Mouse (Mus musculus) hindbrain, embryonic 16.5 days (tissue): ENCODE data around the gene Scml4. TPM values are rescaled to one million over a fixed set of nuclear protein-coding genes. Genes with fewer than 3 reads are reported as not detected.

Experiments used
- ATAC-seq: fragments of 200-750 bp; cut with Nextera tagmentation; 2 replicates; pipeline ENCODE4 v1.8.0; 2017; ENCODE audit warnings: moderate TSS enrichment, moderate library complexity
- H3K27ac ChIP-seq: fragments of 300-500 bp; sonication (generic); 2 replicates; pipeline ENCODE4 v1.5.1; 2014; ENCODE audit warnings: low read depth, mild to moderate bottlenecking, control low read depth, low read length, moderate library complexity
- H3K27me3 ChIP-seq: fragments of 300-500 bp; sonication (generic); replicated peaks from 2 replicates; pipeline ENCODE4 v1.6.1; 2014; ENCODE audit warnings: low read length; ENCODE audit not compliant: control insufficient read depth, insufficient read depth
- H3K36me3 ChIP-seq: fragments of 300-500 bp; sonication (generic); 2 replicates; pipeline ENCODE4 v1.6.1; 2014; ENCODE audit warnings: mild to moderate bottlenecking, low read length, moderate library complexity, mixed read lengths; ENCODE audit not compliant: control insufficient read depth, insufficient read depth
- H3K4me1 ChIP-seq: fragments of 300-500 bp; sonication (generic); 2 replicates; pipeline ENCODE4 v1.6.1; 2014; ENCODE audit warnings: low read depth, low read length; ENCODE audit not compliant: control insufficient read depth, insufficient read depth
- H3K4me2 ChIP-seq: fragments of 300-500 bp; sonication (generic); 2 replicates; pipeline ENCODE4 v1.6.1; 2014; ENCODE audit warnings: mild to moderate bottlenecking, low read length, control low read depth, moderate library complexity
- H3K4me3 ChIP-seq: fragments of 300-500 bp; sonication (generic); 2 replicates; pipeline ENCODE4 v1.5.1; 2014; ENCODE audit warnings: mild to moderate bottlenecking, low read length, control low read depth, moderate library complexity
- H3K9ac ChIP-seq: fragments of 300-500 bp; sonication (generic); 2 replicates; pipeline ENCODE4 v1.6.1; 2014; ENCODE audit warnings: low read depth, mild to moderate bottlenecking, control low read depth, low read length, moderate library complexity
- H3K9me3 ChIP-seq: fragments of 300-500 bp; sonication (generic); 2 replicates; pipeline ENCODE4 v1.6.1; 2014; ENCODE audit warnings: mild to moderate bottlenecking, low read length, moderate library complexity; ENCODE audit not compliant: control insufficient read depth
- WGBS: fragments of 180-500 bp; shearing (Covaris S2); extraction: QIAGEN DNeasy Blood & Tissue Kit; methylation state at CpG from one replicate; pipeline ENCODE4 v1.1.7; 2014; 5-methylcytosine and 5-hydroxymethylcytosine counted together
- polyA plus RNA-seq: library from polyadenylated mRNA; unstranded; fragments of >200 nt; fragmentation: Nextera tagmentation; extraction: Ambion mirVana; gene quantifications from 2 replicates; pipeline ENCODE4 v1.2.1, GENCODE M21; 2015

Gene Scml4
- polyA plus RNA-seq, 1 experiment from 2014 or later: 9.1 TPM

- ATAC-seq: no peak
- H3K9ac ChIP-seq: no peak overlapping the region
- no peak overlapping the region for H3K4me3 ChIP-seq
- no peak overlapping the region for H3K4me2 ChIP-seq
- no peaks in the 10 kb centered on the region for H3K27me3 ChIP-seq
- peaks cover 5% of the 10 kb centered on the region; the same call in 1 of the 2 replicates for H3K4me1 ChIP-seq
- H3K36me3 ChIP-seq: no peaks in the 10 kb centered on the region
- no peak overlapping the region for H3K27ac ChIP-seq
- no peaks in the 10 kb centered on the region for H3K9me3 ChIP-seq
- 84% methylated on average over 6 of the region's 6 CpGs for WGBS
These were observed 9.3 kb downstream of the Scml4 start for GRCm38 (mm10) chr10:42869467-42869866.

DNA sequence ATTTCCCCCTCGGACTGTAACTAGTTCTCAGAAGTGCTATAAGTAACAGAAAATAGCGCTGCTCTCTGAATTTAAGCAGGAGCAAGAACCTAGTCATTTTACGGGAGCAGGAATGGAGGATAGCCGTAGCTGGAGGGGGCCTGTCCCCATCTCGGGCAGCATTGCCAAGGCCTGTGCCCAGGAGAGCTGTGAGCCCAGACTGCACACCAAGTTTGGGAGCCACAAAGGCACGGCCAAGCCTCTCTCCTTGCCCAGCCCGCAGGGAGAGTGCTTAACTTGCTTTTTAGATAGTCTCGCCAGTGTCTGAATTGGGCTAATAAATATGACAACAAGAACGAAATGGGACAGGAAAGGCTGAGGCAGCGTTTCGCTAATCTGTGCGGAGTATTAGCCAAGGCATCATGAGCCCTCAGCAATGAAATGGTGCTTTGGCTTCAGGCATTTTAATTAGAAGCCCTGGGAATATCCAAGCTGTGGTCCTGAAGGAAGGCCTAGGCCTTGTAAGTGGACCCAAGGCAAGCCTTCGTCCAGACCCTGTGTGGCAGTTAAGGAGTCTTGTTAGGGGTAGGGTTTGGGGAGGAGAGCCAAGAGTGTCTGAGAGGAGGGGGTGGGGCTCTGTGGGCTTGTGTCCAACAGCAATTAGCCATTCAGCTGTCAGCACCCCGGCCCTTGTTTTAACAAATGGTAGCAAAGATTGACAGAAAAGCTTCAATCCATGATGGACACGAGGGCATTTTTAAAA, 12.3 kb downstream of the Scml4 start:
- Histone ChIP-seq H3K27me3 (no peaks in the 10 kb centered on the region), H3K27ac (0 out of 2 replicates have a peak overlapping the region, but pooled peaks have one; percentile 7), H3K36me3 (no peaks in the 10 kb centered on the region), H3K4me2 (no peak overlapping the region), H3K4me1 (no peaks in the 10 kb centered on the region; the same call in 1 of the 2 replicates), H3K4me3 (no peak overlapping the region), H3K9ac (no peak overlapping the region), H3K9me3 (no peaks in the 10 kb centered on the region)
- WGBS: 53% methylated on average over 15 of the region's 15 CpGs
- ATAC-seq: peak; percentile 69

- Histone ChIP-seq H3K9ac (no peak overlapping the region), H3K27ac (no peak overlapping the region), H3K4me3 (no peak overlapping the region), H3K36me3 (no peaks in the 10 kb centered on the region), H3K27me3 (no peaks in the 10 kb centered on the region), H3K4me2 (no peak overlapping the region), H3K9me3 (no peaks in the 10 kb centered on the region), H3K4me1 (no peaks in the 10 kb centered on the region; the same call in 1 of the 2 replicates)
- WGBS: 63% methylated on average over 7 of the region's 7 CpGs
- peak; percentile 44 for ATAC-seq
These were observed 13.0 kb downstream of the Scml4 start for GRCm38 (mm10) chr10:42873077-42873595.

DNA sequence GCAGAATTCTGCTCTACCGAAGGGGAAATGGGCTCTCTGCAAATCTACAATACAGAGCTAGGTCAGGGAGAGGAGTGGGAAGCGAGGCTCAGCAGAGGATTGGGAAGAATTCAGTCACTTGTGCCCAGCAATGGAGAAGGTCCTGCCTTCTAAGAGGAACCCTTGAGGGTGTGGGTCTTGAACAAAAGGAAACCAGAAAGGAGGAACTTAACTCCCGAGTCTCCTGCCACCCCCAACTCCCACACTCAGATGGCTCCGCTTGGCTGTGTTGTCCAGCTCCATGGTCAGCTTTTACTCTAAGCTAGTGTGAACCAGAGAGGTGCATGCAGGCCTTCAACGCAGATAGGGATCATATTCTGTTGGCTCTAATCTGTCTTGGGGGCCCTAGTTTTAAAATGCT, 16.0 kb downstream of the Scml4 start:
- Histone ChIP-seq H3K4me1 (no peaks in the 10 kb centered on the region; the same call in 1 of the 2 replicates), H3K4me3 (no peak overlapping the region), H3K27ac (no peak overlapping the region), H3K9ac (no peak overlapping the region), H3K27me3 (no peaks in the 10 kb centered on the region), H3K36me3 (no peaks in the 10 kb centered on the region), H3K4me2 (no peak overlapping the region), H3K9me3 (no peaks in the 10 kb centered on the region)
- ATAC-seq: no peak
- 74% methylated on average over 5 of the region's 5 CpGs for WGBS

- peak; percentile 76 for ATAC-seq
- Histone ChIP-seq H3K4me1 (no peaks in the 10 kb centered on the region), H3K27ac (no peak overlapping the region), H3K9me3 (no peaks in the 10 kb centered on the region), H3K27me3 (no peaks in the 10 kb centered on the region; the same call in 1 of the 2 replicates), H3K4me3 (no peak overlapping the region), H3K4me2 (no peak overlapping the region), H3K36me3 (no peaks in the 10 kb centered on the region), H3K9ac (no peak overlapping the region)
- 63% methylated on average over 5 of the region's 5 CpGs for WGBS
These were observed 19.1 kb downstream of the Scml4 start for GRCm38 (mm10) chr10:42879269-42879681.

- ATAC-seq: no peak
- 93% methylated on average over 5 of the region's 5 CpGs for WGBS
- no peaks in the 10 kb centered on the region for H3K36me3 ChIP-seq
- H3K9me3 ChIP-seq: no peaks in the 10 kb centered on the region
- H3K27me3 ChIP-seq: no peaks in the 10 kb centered on the region; the same call in 1 of the 2 replicates
- no peak overlapping the region for H3K27ac ChIP-seq
- no peaks in the 10 kb centered on the region for H3K4me1 ChIP-seq
- H3K4me2 ChIP-seq: no peak overlapping the region
- H3K9ac ChIP-seq: no peak overlapping the region
- no peak overlapping the region for H3K4me3 ChIP-seq
These were observed 19.5 kb downstream of the Scml4 start for GRCm38 (mm10) chr10:42879682-42880081.

- H3K9me3 ChIP-seq: no peaks in the 10 kb centered on the region
- WGBS: 11% methylated on average over 6 of the region's 6 CpGs
These were observed 26.9 kb downstream of the Scml4 start for GRCm38 (mm10) chr10:42887040-42887439.

GRCm38 (mm10) chr10:42888241-42888640, 28.1 kb downstream of the Scml4 start:
- Histone ChIP-seq H3K36me3 (no peaks in the 10 kb centered on the region), H3K27ac (no peak overlapping the region), H3K4me2 (no peak overlapping the region), H3K9ac (no peak overlapping the region), H3K27me3 (no peaks in the 10 kb centered on the region; the same call in 1 of the 2 replicates), H3K9me3 (no peaks in the 10 kb centered on the region), H3K4me3 (no peak overlapping the region), H3K4me1 (no peaks in the 10 kb centered on the region)
- no peak for ATAC-seq
- whole genome bisulfite sequencing: 92% methylated on average over 5 of the region's 5 CpGs

More at GRCm38 (mm10) chr10:42887040-42887439, 26.9 kb downstream of the Scml4 start:
- Histone ChIP-seq H3K4me3 (no peak overlapping the region), H3K4me1 (no peaks in the 10 kb centered on the region), H3K27ac (no peak overlapping the region), H3K4me2 (no peak overlapping the region), H3K27me3 (no peaks in the 10 kb centered on the region; the same call in 1 of the 2 replicates), H3K36me3 (no peaks in the 10 kb centered on the region), H3K9ac (no peak overlapping the region)
- ATAC-seq: no peak

DNA sequence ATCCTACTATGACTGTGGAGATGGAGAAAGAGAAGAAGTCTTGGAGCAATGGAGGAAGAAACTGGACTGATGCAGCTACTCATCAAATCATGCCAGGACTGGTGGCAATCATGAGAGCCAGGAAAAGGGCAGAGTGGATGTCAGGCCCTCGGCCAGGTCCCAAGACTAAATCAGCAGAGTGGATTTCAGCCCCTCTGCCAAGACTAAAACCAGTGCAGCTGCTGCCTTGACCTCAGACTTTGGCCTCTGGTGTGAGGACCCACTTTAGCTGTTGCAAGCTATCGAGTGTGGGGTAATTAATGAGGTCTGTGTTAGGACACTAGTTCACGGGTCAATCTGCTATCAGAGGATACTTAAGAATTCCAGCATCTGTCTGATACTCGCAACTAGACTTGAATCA, 30.2 kb downstream of the Scml4 start:
- Histone ChIP-seq H3K9me3 (no peaks in the 10 kb centered on the region), H3K4me3 (no peak overlapping the region), H3K27me3 (no peaks in the 10 kb centered on the region), H3K9ac (no peak overlapping the region), H3K4me2 (no peak overlapping the region), H3K4me1 (no peaks in the 10 kb centered on the region), H3K36me3 (no peaks in the 10 kb centered on the region), H3K27ac (no peak overlapping the region)
- WGBS: 61% methylated on average over 4 of the region's 4 CpGs
- no peak for ATAC-seq
